Mouse (Mus musculus): Measurements from ENCODE around the gene Rln3. TPM values are rescaled to one million over a fixed set of nuclear protein-coding genes. Genes with fewer than 3 reads are reported as not detected.
"Not testable (repeated sequence)": the region's sequence is repeated elsewhere in the genome, so short reads cannot be mapped to it uniquely, and the experiment has no call there.

The Rln3 gene
- total RNA-seq, 2 experiments from 2014 or later, result not detected

DNA sequence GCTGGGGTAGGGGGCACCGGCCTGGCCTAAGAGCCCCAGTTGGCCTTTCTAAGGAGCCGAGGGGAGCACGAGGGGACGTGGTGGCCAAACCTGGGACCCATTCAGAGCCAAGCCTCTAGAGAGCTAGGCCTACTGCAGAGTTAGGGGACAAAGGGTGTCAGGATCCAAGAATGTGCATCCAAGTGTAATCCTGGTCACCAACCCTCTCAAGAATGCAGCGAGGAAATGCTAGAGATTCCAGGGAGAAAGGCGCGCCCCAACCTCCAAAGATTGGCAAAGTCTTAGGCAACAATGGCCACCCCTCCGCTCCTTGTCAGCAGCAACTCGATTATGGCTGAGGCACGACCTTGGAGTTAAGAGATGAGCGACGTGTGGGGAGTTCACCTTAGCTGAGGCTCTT, 23.2 kb downstream of the Rln3 start:
- DNase-seq (ENCODE audit: low spot score in 2 of 2), result no peak

DNA sequence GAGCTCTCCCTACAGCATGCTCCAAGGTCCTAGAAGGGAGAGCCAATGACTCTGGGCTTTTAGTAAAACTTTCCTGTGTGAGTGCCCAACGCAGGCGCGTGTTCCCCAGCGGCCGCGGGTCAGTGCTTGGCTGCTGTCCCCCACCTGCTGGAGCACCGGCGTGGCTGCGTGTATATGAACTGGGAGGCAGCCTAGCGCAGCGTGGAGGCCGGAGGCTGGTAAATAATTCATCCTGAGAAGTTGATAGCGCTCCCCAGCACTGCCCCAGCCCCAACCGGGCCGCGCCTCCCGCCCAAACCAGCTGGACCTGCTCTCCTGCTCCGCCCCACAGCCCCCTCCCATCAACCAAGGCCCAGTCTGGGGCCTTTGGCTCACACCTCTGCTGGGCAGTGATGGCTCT, 23.7 kb downstream of the Rln3 start, which contains the start of gene Palm3:
TSS of gene Palm3 (plus strand) at position 376 of the 400 bp plus-strand sequence.
- no peak for DNase-seq (ENCODE audit: low spot score in 2 of 2)

DNA sequence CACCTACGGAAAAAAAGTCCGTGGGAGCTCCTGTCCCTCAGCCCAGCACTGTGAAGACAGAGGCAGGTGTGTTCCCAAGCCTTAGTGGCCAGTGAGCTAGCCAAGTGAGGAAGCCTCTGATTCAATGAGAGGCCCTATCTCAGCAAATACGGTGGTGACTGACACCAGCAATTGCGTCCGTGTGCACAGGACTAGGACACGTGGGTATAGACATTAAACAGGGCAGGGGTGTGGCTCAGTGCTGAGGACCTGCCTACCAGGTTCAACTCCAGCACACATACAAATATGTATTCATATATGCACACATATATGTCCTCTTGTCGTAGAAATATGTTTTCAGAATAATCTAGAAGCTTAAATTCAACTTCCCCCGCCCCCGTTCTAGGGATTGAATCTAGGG, 25.1 kb downstream of the Rln3 start:
- DNase-seq (ENCODE audit: low spot score in 2 of 2), result no peak

DNA sequence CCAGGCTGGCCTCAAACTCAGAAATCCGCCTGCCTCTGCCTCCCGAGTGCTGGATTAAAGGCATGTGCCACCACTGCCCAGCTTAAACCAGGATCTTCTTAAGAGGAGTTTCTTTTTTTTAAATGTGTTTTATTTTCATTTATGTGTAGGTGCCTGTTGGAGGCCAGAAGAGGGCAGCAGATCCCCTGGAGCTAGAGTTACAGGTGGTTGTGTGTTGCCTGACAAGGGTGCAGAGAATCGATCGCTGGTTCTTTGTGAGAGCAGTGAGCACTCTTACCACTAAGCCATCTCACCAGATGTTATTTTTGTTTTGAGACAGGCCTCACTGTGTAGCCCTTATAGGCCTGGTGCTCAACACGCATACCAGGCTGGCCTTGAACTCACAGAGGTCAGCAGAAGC, 29.0 kb downstream of the Rln3 start:
- DNase-seq (ENCODE audit: low spot score in 2 of 2), result no peak

DNA sequence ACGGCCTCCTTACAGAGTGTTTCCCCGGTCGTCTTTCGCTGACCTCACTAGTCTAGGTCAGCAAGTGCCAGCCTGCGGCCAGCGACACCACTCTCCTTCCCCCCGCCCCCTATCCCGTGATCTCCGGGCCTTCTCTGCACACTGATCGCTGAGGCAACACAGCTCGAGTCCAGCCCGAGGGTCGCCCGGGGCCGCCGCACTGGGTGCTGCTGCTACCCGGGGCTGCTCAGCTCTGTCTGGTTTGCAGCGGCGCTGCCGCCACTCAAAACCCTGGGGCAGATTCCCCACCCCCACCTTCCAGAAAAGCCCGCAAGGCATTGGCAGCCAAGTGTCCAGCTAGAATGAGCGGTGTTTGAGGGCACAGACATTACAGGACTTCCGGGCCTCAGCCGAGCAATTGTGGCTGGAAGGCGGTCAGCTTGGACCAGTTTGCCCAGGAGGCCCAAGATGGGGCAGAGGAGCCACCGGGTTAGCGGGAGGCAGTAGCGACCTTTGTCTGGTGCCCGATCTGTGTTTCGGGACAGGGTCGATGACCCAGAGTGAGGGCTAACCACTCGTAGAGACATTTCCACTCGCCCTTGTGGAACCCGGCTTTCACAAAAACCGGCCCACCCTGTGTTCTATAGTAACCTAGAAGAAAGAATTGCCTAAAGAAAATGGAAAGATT, 32.2 kb downstream of the Rln3 start:
- no peak for DNase-seq (ENCODE audit: low spot score in 2 of 2)

DNA sequence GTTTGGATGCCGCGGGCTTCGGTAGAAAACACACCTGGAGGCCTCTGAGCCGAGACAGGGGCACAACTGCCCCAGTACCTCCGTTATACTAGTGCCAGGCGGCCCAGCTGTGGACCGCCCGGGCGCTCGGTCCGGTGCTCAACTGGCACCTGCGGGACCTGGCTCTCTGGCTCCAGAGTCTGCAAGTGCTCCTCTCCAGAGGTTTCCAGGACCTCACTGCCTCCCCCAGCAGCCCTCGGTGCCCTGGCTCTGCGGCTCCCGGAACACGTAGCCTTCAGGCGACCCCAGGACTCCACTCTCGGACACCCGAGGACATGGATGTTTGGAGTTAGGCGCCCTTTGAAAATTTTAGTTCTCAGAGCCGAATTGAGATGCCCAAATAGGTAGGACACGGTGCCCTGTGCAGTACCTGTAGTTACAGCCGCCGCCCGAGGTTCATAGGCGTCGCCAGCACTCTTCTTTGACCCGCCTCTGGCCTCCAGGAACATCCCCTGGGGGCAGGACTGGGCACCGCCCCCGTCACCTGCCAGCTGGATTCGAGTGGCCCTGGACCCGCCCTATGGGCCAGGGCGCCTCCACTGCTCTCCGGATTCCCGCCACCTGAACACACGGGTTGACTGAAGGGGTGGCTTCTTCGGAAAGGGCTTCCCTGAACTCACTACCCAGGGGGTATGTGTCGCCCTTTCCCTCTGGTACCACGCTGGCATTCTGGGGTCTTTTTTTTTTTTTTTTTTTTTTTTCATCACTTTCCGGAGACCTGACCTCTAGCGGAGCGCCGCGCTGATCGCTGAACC, 32.9 kb downstream of the Rln3 start, which contains the start of gene 2210011C24Rik:
TSS of gene 2210011C24Rik (minus strand) at position 467 of the 794 bp plus-strand sequence.
- no peak for DNase-seq (ENCODE audit: low spot score in 2 of 2)

DNA sequence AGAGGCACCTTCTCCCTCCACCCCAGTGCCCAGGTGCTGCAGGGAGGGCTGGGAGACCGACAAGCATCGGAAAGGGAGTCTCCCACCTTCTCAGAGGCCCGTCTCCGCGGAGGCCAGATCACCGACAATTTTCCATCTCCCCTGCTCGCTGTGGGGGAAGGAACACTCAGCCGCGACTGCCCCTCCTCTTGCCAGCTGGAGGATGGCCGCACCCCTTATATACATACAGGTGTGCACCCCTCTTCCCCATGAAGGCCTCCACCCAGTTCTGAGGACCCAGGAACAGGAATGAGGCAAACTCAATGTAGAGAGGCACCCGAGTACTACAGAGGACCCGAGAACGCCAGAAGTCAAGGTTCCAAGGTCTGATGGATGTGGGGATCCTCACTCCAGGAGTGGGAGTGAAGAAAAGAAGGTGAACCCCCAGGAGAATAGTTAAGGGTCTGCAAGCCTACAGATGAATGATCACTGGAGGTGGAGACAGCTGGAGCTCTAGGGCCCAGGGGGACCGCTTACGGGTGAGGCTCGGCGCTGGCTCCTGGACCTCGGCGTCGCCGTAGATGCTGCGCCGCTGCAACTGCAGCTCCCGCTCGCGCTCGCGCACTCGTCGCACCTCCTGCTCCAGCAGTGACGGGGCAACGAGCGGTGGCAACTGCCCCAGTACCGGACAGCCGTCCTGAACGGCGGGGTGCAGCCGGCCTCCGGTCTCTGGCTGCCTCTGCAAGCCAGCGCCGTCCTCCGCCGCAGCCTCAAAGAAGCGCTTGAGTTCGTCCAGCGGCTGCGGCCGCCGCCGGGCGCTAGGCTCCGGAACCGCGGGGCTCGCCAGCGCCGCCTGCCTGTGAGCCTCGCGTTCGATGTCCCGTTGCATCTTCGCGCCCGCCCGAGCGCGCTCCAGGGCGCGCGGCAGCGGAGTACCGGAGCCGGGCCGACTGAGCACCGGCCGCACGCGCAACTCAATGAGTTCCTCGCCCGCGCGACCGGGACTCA, 33.9 kb downstream of the Rln3 start:
- peak; percentile 70 to 85 for DNase-seq (ENCODE audit: low spot score in 2 of 2)

DNA sequence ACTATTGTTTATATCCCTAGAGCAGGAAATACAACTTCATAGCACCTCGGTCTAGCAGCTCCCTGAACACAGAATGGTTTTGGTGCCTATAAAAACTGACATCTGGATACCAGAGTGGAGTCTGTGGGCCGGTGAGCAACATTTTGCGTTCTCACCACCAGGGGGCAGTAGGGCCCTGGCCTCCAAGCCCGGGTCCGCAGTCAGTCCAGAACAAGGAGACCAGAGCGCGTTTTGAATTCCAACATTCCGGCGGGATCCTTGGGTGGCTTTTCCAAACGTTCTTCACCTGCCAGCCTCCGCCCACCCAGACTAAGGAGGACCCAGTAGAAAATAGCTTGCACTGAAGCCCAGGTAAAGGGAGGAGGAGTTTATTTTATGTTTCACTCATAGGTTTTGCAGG, 34.9 kb downstream of the Rln3 start:
- DNase-seq (ENCODE audit: low spot score in 2 of 2), result peak; percentile 85 to 90

DNA sequence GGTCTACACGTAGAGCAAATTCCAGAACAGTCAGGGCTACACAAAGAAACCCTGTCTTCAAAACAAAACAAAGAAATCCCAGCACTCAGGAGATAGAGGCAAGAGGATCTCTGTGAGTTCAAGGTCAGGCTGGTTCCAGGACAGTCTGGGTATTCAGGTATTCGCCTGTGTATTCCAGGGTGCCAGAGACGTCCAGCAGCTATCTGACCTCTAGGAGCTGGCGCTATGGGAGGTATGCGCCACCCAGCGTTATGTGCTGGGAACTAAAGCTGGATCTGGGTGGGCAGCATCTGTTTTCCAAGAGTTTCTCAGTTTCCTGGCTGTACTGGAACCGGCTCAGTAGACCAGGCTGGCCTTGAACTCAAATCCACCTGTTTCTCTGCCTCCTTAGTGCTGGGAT, 36.4 kb downstream of the Rln3 start:
- DNase-seq (ENCODE audit: low spot score in 2 of 2), result no peak

DNA sequence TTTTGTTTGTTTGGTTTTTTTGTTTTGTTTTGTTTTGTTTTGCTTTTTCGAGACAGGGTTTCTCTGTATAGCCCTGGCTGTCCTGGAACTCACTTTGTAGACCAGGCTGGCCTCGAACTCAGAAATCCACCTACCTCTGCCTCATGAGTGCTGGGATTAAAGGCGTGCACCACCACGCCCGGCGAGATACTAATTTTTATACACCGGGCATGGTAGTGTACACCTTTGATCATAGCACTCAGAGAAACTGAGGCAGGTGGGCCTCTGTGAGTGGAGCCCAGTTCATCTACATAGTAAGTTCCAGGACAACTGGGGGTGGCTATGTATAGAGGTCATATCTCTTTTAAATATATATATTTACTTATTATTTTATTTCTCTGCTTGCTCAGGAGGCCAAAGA, 39.3 kb downstream of the Rln3 start:
- DNase-seq (ENCODE audit: low spot score in 2 of 2), result not testable (repeated sequence)

DNA sequence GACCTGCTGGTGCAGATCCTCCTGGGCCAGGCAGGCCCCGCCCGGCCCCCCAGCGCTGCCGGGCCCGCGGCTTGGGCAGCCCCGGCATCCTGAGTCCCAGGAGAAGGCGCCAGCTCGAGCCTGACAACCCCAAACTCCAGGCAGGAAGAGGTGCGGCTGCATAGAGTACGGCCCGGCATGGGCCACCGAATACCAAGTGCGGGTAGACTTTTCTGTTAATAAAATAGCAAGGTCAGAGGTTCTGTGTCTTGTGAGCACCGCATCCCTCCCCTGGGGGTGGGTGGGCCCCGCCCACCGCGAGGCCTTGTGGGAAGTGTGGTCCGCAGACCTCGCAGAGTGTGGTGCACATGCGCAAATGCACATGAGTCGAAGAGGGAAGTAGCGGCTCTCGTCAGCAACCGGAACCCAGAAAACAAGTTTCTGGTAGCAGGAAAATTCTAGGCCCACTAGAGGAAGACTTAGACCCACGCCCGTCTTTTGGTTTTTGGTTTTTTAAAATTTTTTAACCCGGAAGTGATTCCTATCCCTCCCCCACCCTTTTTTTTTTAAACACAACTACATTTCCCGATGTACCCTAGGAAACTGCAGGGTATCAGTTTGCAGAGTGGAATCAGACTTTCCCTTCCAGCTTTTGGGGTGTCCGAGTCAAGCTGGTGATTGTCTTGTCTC, 40.1 kb downstream of the Rln3 start:
- peak; percentile 88 to 93 for DNase-seq (ENCODE audit: low spot score in 2 of 2)

DNA sequence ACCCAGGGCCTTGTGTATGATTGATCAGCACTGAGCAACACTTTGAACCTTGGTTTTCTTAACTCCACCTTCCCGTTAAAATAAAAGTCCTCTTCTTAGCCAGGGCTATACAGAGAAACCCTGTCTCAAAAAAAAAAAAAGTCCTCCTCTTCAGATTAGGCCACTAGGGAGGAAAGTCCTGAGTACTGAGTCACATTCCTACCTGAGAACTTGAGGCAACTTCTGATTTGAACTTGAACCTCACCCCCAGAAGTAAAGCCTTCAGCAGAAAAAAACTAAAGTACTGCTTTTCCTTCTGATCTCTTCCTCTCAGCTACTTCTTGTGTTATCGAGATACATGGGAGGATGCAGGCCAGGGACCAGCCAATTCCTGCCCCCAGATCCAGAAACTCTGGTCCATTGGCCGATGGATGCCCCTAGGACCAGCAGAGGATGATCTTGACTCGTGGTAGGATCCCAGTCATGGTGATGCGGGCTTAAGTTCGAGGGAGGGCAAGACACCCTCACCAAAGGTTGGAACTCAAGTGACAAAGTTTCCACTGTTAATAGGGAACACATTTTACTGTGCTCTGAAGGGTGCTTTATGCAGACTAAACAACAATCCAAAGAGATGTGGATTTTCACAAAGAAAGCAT, 41.1 kb downstream of the Rln3 start:
- DNase-seq (ENCODE audit: low spot score in 2 of 2), result no peak

DNA sequence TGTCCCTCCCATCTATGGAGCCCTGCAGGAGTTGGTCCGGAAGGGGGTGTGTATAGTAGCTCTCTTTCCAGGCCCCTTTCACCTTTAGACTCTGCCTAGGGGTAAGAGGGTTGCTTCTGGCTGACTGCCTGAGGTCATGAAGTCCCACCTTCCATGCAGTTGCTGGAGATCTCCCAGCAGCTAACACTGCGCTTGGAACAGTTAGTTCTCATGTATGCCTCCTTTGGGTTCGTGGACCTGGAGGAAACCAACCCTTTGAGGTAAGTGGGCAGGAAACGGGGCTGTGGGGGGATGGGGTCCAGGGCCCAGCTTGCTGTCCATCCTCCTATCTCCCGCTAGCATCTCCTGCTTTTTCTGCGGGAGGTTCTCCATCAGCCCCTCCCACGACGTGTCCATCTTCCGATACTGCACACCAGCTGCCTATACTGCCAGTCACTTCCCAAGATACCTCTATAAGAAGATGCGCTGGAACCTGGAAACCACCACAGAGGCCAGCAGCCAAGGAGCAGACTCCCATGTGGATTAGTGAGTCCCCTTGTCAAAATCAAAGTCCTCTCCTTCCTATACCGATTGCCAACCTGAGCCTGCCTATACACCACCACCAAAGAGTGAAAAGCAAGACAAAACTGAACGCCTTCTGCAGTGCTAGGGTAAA, 41.7 kb downstream of the Rln3 start:
- DNase-seq (ENCODE audit: low spot score in 2 of 2), result no peak

DNA sequence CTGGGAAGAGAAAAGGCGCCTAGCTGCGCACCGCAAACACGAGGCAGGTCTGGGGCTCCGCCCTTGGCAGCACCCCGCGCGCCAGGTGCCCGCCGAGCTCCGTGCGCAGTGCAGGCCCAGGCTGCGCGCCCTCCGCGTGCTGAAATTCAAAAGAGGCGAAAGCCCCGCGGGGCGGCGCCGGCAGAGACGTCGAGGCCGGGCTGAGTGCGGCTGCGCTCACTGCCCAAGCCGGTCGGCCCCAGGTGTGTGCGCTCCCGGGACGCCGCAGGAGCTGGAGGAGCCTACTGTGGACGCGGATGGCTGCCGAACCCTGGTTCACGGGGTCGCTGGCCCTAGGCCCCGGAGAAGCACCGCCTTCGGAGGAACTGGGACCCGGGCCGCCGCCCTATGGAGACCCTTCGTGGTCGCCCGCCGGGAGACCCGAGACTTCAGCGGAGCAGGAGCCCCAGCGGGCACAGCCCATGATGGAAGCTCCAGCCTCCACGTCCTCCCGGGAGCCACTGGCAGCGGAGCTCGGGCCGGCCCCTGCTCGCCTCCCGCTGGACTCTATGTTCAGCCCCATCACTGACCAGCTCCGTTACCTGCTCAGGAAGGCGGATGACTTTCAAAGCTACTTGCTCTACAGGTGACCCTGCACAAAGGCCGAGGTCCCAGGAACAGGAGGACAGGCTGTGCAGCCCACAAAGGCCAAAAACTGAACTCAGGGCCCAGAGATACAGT, 43.4 kb downstream of the Rln3 start, which contains the start of gene 1700067K01Rik:
TSS of gene 1700067K01Rik (plus strand) at position 222 of the 720 bp plus-strand sequence.
- DNase-seq (ENCODE audit: low spot score in 2 of 2), result no peak

DNA sequence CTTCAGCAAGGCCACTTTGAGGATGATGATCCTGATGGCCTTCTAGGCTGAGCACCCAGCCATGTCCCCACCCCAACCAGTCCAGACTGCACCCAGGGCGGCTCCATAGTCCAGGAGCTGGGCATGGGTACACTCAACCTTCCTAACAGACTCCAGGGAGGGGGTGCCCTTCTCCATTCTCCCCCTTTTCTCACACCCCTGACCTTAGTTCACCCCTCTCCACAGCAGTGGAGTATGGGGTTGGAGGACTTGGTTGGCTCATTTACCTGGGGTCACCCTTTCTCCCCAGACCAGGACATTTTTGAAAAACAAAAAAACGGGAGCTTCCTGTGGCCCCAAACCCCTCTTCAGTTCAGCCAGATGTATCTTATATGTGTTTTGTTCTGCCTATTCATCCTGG, 45.0 kb downstream of the Rln3 start:
- DNase-seq (ENCODE audit: low spot score in 2 of 2), result no peak

DNA sequence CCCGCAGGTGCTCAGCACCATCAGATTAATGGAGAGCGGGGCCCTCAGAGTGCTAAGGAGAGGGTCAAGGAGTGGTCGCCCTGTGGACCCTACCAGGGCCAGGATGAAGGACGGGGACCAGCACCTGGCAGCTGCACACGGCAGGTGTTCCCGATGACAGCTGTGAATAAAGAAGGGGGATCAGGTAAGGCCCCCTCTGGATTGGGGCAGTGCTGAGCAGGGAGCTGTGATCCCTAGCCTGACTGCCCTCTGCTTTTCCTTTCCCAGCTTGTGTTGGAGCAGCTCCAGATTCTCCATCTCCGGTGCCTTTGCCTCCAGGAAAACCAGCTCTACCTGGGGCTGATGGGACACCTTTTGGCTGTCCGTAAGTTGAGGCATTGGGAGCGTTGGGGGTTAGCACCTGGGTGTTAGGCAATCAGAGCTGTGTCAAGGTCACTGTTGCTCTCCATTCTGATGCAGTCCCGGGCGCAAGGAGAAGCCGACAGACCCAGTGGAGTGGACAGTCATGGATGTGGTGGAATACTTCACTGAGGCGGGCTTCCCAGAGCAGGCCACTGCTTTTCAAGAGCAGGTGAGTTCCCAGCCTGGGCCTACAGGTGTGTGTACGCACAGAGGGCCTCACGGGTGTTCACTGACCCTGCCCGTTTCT, 45.6 kb downstream of the Rln3 start:
- no peak for DNase-seq (ENCODE audit: low spot score in 2 of 2)

DNA sequence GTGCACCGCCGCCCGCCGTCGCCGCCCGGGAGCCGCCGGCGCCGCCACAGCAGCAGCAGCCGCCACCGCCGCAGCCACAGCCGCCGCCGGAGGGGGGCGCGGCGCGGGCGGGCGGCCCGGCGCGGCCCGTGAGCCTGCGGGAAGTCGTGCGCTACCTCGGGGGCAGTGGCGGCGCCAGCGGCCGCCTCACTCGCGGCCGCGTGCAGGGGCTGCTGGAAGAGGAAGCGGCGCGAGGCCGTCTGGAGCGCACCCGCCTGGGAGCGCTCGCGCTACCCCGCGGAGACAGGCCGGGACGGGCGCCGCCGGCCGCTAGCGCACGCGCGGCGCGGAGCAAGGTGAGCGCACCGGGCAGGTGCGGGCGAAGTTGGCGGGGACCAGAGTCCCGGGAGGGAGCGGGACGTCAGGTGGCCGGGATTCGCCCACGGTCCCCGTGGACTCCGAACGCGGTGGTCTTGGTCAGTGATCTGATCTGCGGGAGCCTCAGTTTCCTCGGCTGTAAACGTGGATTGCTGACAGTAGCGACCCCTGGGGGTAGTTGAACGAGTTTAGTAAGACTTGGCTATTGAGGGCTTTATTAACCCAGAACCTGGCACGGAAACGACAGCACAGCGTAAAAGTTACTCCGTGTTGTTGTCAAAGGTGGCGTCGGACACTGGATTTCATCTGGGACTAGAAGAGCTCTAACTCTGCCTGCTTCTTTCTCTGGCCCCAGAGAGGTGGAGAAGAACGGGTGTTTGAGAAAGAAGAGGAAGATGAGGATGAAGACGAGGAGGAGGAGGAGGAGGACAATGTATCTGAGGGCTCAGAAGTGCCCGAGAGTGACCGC, 46.4 kb downstream of the Rln3 start:
- peak; percentile 61 to 74 for DNase-seq (ENCODE audit: low spot score in 2 of 2)

Data from layer of hippocampus, postnatal 10 days (tissue).